8 mouse cellular contexts compared by ENCODE assay signal in genomic region chr11:116671845-116672434, GRCm38 (mm10). TPM values are rescaled to one million over a fixed set of nuclear protein-coding genes. Genes with fewer than 3 reads are reported as not detected.
A peak's percentile ranks its signal among the peaks of the same experiment; 100 is the strongest.
DNase-seq lines count a peak whose midpoint lies in the region; ATAC-seq and TF ChIP-seq lines count a peak whose summit lies in the region.

No protein-coding gene starts in this region.

- TF ChIP-seq POLR2A in limb, embryonic 14.5 days (IDR thresholded peaks at IDR 0.05; ENCODE audit: borderline replicate concordance, extremely low read depth, insufficient read depth, insufficient read length): no peak

- peak overlapping the region; percentile 77 for H3K4me2 ChIP-seq in limb, embryonic 14.5 days (replicated peaks; ENCODE audit: low read depth, low read length, severe bottlenecking)
- H3K4me2 ChIP-seq in stomach, embryonic 16.5 days (ENCODE audit: low read depth, low read length): peak overlapping the region; percentile 79

- peaks cover 55% of the 10 kb centered on the region for H3K4me1 ChIP-seq in forebrain, embryonic 10.5 days
- peaks cover 21% of the 10 kb centered on the region; the same call in 1 of the 2 replicates for H3K4me1 ChIP-seq in limb, embryonic 14.5 days (ENCODE audit: control insufficient read depth, insufficient read depth, low read length)
- H3K4me1 ChIP-seq in stomach, embryonic 16.5 days (ENCODE audit: control insufficient read depth, insufficient read depth, low read length): peaks cover 18% of the 10 kb centered on the region

- peak overlapping the region; percentile 92 for H3K9ac ChIP-seq in limb, embryonic 14.5 days (ENCODE audit: low read depth, low read length, severe bottlenecking)
- peak overlapping the region; percentile 75 for H3K9ac ChIP-seq in stomach, embryonic 16.5 days (ENCODE audit: low read length)

- peak overlapping the region; percentile 91 for H3K4me3 ChIP-seq in forebrain, embryonic 10.5 days
- H3K4me3 ChIP-seq in limb, embryonic 14.5 days (replicated peaks; ENCODE audit: low read length): peak overlapping the region; percentile 86
- peak overlapping the region; percentile 64 for H3K4me3 ChIP-seq in stomach, embryonic 16.5 days (replicated peaks; ENCODE audit: low read length)

- no peak for ATAC-seq in limb, embryonic 14.5 days (ENCODE audit: low FRiP score, low read depth)
- ATAC-seq in stomach, embryonic 16.5 days (ENCODE audit: insufficient read depth, low FRiP score): no peak

- H3K27me3 ChIP-seq in forebrain, embryonic 10.5 days (ENCODE audit: poor library complexity, severe bottlenecking): peaks cover 20% of the 10 kb centered on the region
- H3K27me3 ChIP-seq in limb, embryonic 14.5 days (ENCODE audit: control insufficient read depth, insufficient read depth, low read length): no peaks in the 10 kb centered on the region
- H3K27me3 ChIP-seq in stomach, embryonic 16.5 days (ENCODE audit: control insufficient read depth, insufficient read depth, low read length): no peaks in the 10 kb centered on the region

- peak overlapping the region; percentile 95 for H3K27ac ChIP-seq in forebrain, embryonic 10.5 days
- H3K27ac ChIP-seq in limb, embryonic 14.5 days (replicated peaks; ENCODE audit: low read depth, low read length): peak overlapping the region; percentile 63
- H3K27ac ChIP-seq in stomach, embryonic 16.5 days (ENCODE audit: low read length): peak overlapping the region; percentile 11; the same call in 1 of the 2 replicates

- peak; percentile 39 for DNase-seq in embryo, embryonic 10.5 days (ENCODE audit: low spot score)
- DNase-seq in embryo, embryonic 11 days: no peak
- peak; percentile 28 for DNase-seq in 416B (ENCODE audit: low read depth)
- no peak for DNase-seq in forebrain, embryonic 10.5 days (ENCODE audit: extremely low spot score, low spot score)
- DNase-seq in limb, embryonic 14.5 days (ENCODE audit: low spot score): no peak
- no peak for DNase-seq in gastrocnemius, adult 8-10 months (ENCODE audit: low spot score in 2 of 2)
- DNase-seq in cerebellum, adult 18-20 months: no peak

- no peaks in the 10 kb centered on the region for H3K9me3 ChIP-seq in forebrain, embryonic 10.5 days
- H3K9me3 ChIP-seq in limb, embryonic 14.5 days (ENCODE audit: control insufficient read depth, low read length): no peaks in the 10 kb centered on the region
- H3K9me3 ChIP-seq in stomach, embryonic 16.5 days (replicated peaks; ENCODE audit: control insufficient read depth, low read length): no peaks in the 10 kb centered on the region

- peaks cover 45% of the 10 kb centered on the region for H3K36me3 ChIP-seq in forebrain, embryonic 10.5 days (replicated peaks)
- H3K36me3 ChIP-seq in limb, embryonic 14.5 days (ENCODE audit: control insufficient read depth, insufficient read depth, low read length): peaks cover 42% of the 10 kb centered on the region
- peaks cover 16% of the 10 kb centered on the region for H3K36me3 ChIP-seq in stomach, embryonic 16.5 days (ENCODE audit: control insufficient read depth, insufficient read depth, low read length)

- under 1% methylated on average over 24 of the region's 24 CpGs for WGBS in forebrain, embryonic 10.5 days
- WGBS in limb, embryonic 14.5 days: under 1% methylated on average over 24 of the region's 24 CpGs
- WGBS in stomach, embryonic 16.5 days: under 1% methylated on average over 24 of the region's 24 CpGs

RNA-seq across cellular contexts. Expression of gene Cygb, which starts 17.8 kb away (rescaled TPM):
- 2.5 and 2.9 TPM in 2 replicates for polyA plus RNA-seq in forebrain, embryonic 10.5 days (2016; fragmentation: Nextera tagmentation; extraction: Ambion mirVana)
- polyA plus RNA-seq in limb, embryonic 14.5 days (2012; rRNA removed): 12.1 and 12.3 TPM in 2 replicates
- 11.7 and 13.4 TPM in 2 replicates for polyA plus RNA-seq in limb, embryonic 14.5 days (2014; fragmentation: Nextera tagmentation; extraction: Ambion mirVana)
- 19.6 and 24.8 TPM in 2 replicates for polyA plus RNA-seq in stomach, embryonic 16.5 days (2015; fragmentation: Nextera tagmentation; extraction: Ambion mirVana)
- total RNA-seq in gastrocnemius, adult 8-10 months (2022): 10 to 100 TPM in 2 of 4 experiments, 1 to 10 TPM in 2; 6.4 to 14.4 (median 10.1) TPM

RNA-seq across cellular contexts. Expression of gene Prcd, which starts 18.6 kb away (rescaled TPM):
- polyA plus RNA-seq in forebrain, embryonic 10.5 days (2016; fragmentation: Nextera tagmentation; extraction: Ambion mirVana): 0.62 and 1.1 TPM in 2 replicates
- polyA plus RNA-seq in limb, embryonic 14.5 days (2012; rRNA removed): 0.38 and 0.85 TPM in 2 replicates
- polyA plus RNA-seq in limb, embryonic 14.5 days (2014; fragmentation: Nextera tagmentation; extraction: Ambion mirVana): 1.2 and 1.4 TPM in 2 replicates
- polyA plus RNA-seq in stomach, embryonic 16.5 days (2015; fragmentation: Nextera tagmentation; extraction: Ambion mirVana): 1.1 and 1.6 TPM in 2 replicates
- under 1 TPM in 2 of 4 experiments, not detected in 2; 0.29 to 0.51 TPM for total RNA-seq in gastrocnemius, adult 8-10 months (2022)

RNA-seq across cellular contexts. Expression of gene Rhbdf2, which starts 45.1 kb away (rescaled TPM):
- polyA plus RNA-seq in forebrain, embryonic 10.5 days (2016; fragmentation: Nextera tagmentation; extraction: Ambion mirVana): 3.5 and 4.0 TPM in 2 replicates
- 11.4 and 15.0 TPM in 2 replicates for polyA plus RNA-seq in limb, embryonic 14.5 days (2012; rRNA removed)
- polyA plus RNA-seq in limb, embryonic 14.5 days (2014; fragmentation: Nextera tagmentation; extraction: Ambion mirVana): 5.0 and 5.5 TPM in 2 replicates
- polyA plus RNA-seq in stomach, embryonic 16.5 days (2015; fragmentation: Nextera tagmentation; extraction: Ambion mirVana): 8.2 and 9.3 TPM in 2 replicates
- 10 to 100 TPM; 10.6 to 19.9 (median 11.2) TPM for total RNA-seq in gastrocnemius, adult 8-10 months (2022)

Comparison
In these comparisons a context has a peak if more than half of its experiments do, and no peak if none do; other contexts are left out.
1. DNase-seq: peak in embryo, embryonic 10.5 days (single experiment) and 416B (single experiment); none in embryo, embryonic 11 days (single experiment), forebrain, embryonic 10.5 days (single experiment), limb, embryonic 14.5 days (single experiment), gastrocnemius, adult 8-10 months (0 of 2) and cerebellum, adult 18-20 months (0 of 2).
2. H3K27ac ChIP-seq: peak in every context shown above with its lines; median percentile 95 in forebrain, embryonic 10.5 days; 63 in limb, embryonic 14.5 days; 11 in stomach, embryonic 16.5 days.
3. Peak in every context shown above with its lines, with median percentiles within 50 percentile points of each other: H3K4me3 ChIP-seq.